Mouse (Mus musculus) adipose tissue, adult 10 weeks (tissue): ENCODE results near the gene Spop. TPM values are rescaled to one million over a fixed set of nuclear protein-coding genes. Genes with fewer than 3 reads are reported as not detected.

Experiments used
- polyA plus RNA-seq: library from polyadenylated mRNA; stranded (reverse); fragments of 350-450 nt; fragmentation: Illumina TruSeq; extraction: RNeasy Lipid Tissue Mini Kit (QIAGEN cat#74804); gene quantifications from one replicate; pipeline ENCODE4 v1.2.3, GENCODE M21; 2014; ENCODE audit warnings: low read depth, low replicate concordance

The Spop gene
- polyA plus RNA-seq = 81.5 TPM

GRCm38 (mm10) chr11:95413641-95414535 lies at the start of gene Spop:
TSS of gene Spop (plus strand) at chr11:95414080.

GRCm38 (mm10) chr11:95384319-95384972 lies 29.4 kb upstream of the Spop start, which contains the start of gene Slc35b1:
TSS of gene Slc35b1 (plus strand) at chr11:95384692.

GRCm38 (mm10) chr11:95514298-95514861 lies 100.5 kb downstream of the Spop start, which contains the start of gene Nxph3:
TSS of gene Nxph3 (minus strand) at chr11:95514570.

Other genes with a start within 250 kb of the Spop start
- gene Tac4, start 152.6 kb upstream of the Spop start, polyA plus RNA-seq = 0.25 TPM
- 37.0 TPM for gene Kat7, start 103.8 kb upstream of the Spop start, polyA plus RNA-seq
- 23.2 TPM for gene Fam117a, start 77.1 kb upstream of the Spop start, polyA plus RNA-seq
- gene Slc35b1, start 29.4 kb upstream of the Spop start, polyA plus RNA-seq = 99.0 TPM
- 1.4 TPM for gene Nxph3, start 100.5 kb downstream of the Spop start, polyA plus RNA-seq
- 1.9 TPM for gene Ngfr, start 173.7 kb downstream of the Spop start, polyA plus RNA-seq